Mouse (Mus musculus) midbrain, postnatal 0 days (tissue): ENCODE data around the gene Ust. TPM values are rescaled to one million over a fixed set of nuclear protein-coding genes. Genes with fewer than 3 reads are reported as not detected.

ENCODE experiments used
- ATAC-seq: fragments of 200-750 bp; cut with Nextera tagmentation; 2 replicates; pipeline ENCODE4 v1.8.0; 2017; ENCODE audit warnings: moderate number of reproducible peaks, mild to moderate bottlenecking, moderate TSS enrichment, moderate library complexity; ENCODE audit not compliant: low FRiP score
- DNase-seq: peaks from one replicate; pipeline ENCODE4 v3.0.0-alpha.2; 2015; ENCODE audit warnings: low spot score
- H3K27ac ChIP-seq: fragments of 300-500 bp; sonication (generic); 2 replicates; pipeline ENCODE4 v1.5.1; 2014; ENCODE audit warnings: low read depth, mild to moderate bottlenecking, low read length, mixed read lengths
- H3K27me3 ChIP-seq: fragments of 300-500 bp; sonication (generic); 2 replicates; pipeline ENCODE4 v1.6.1; 2014; ENCODE audit warnings: low read length, control low read depth, mixed read lengths; ENCODE audit not compliant: insufficient read depth
- H3K36me3 ChIP-seq: fragments of 300-500 bp; sonication (generic); 2 replicates; pipeline ENCODE4 v1.6.1; 2014; ENCODE audit warnings: low read length, control low read depth, mixed read lengths; ENCODE audit not compliant: insufficient read depth
- H3K4me1 ChIP-seq: fragments of 300-500 bp; sonication (generic); 2 replicates; pipeline ENCODE4 v1.6.1; 2014; ENCODE audit warnings: mild to moderate bottlenecking, control low read depth, antibody characterized with exemption, low read length, mixed read lengths; ENCODE audit not compliant: insufficient read depth
- H3K4me2 ChIP-seq: fragments of 300-500 bp; sonication (generic); 2 replicates; pipeline ENCODE4 v1.6.1; 2014; ENCODE audit warnings: low read depth, mild to moderate bottlenecking, low read length, mixed read lengths; ENCODE audit not compliant: poor library complexity, severe bottlenecking
- H3K4me3 ChIP-seq: fragments of 300-500 bp; sonication (generic); 2 replicates; pipeline ENCODE4 v1.5.1; 2014; ENCODE audit warnings: low read depth, mild to moderate bottlenecking, low read length, moderate library complexity
- H3K9ac ChIP-seq: fragments of 300-500 bp; sonication (generic); replicated peaks from 2 replicates; pipeline ENCODE4 v1.6.1; 2014; ENCODE audit warnings: mild to moderate bottlenecking, low read length, moderate library complexity, mixed read lengths; ENCODE audit not compliant: poor library complexity, severe bottlenecking
- H3K9me3 ChIP-seq: fragments of 300-500 bp; sonication (generic); 2 replicates; pipeline ENCODE4 v1.6.1; 2016; ENCODE audit warnings: low read length, control low read depth
- CTCF ChIP-seq: IDR thresholded peaks from 2 replicates; pipeline ENCODE4 v1.5.1; 2016; ENCODE audit warnings: antibody characterized with exemption, mild to moderate bottlenecking
- WGBS: fragments of 180-500 bp; shearing (Covaris S2); extraction: QIAGEN DNeasy Blood & Tissue Kit; methylation state at CpG from one replicate; pipeline ENCODE4 v1.1.7; 2014; 5-methylcytosine and 5-hydroxymethylcytosine counted together
- polyA plus RNA-seq: library from polyadenylated mRNA; unstranded; fragments of >200 nt; fragmentation: Nextera tagmentation; extraction: Ambion mirVana; gene quantifications from 2 replicates; pipeline ENCODE4 v1.2.1, GENCODE M21; 2015
- total RNA-seq: library from RNA; depleted of rRNA; stranded (reverse); fragments of >200 nt; gene quantifications from 2 replicates; pipeline ENCODE4 v1.2.3, GENCODE M21; 2014

Gene Ust
- total and polyA plus RNA-seq, 2 experiments from 2014 or later = 5.0 to 8.1 TPM

- WGBS = 92% methylated on average over 11 of the region's 11 CpGs
- TF ChIP-seq CTCF = no peak
- DNase-seq = no peak
These were observed 347.1 kb downstream of the Ust start for GRCm38 (mm10) chr10:8171556-8171955.

More at GRCm38 (mm10) chr10:8171556-8171955, 347.1 kb downstream of the Ust start:
- H3K27ac ChIP-seq = no peak overlapping the region
- H3K27me3 ChIP-seq = no peaks in the 10 kb centered on the region
- no peak overlapping the region for H3K9ac ChIP-seq
- H3K4me2 ChIP-seq = no peak overlapping the region
- peaks cover 2% of the 10 kb centered on the region; the same call in 1 of the 2 replicates for H3K4me1 ChIP-seq
- no peak for ATAC-seq
- H3K36me3 ChIP-seq = no peaks in the 10 kb centered on the region
- no peak overlapping the region for H3K4me3 ChIP-seq
- peaks cover 5% of the 10 kb centered on the region; the same call in 1 of the 2 replicates for H3K9me3 ChIP-seq
